Mouse (Mus musculus): ENCODE data around the gene Cfap126. TPM values are rescaled to one million over a fixed set of nuclear protein-coding genes. Genes with fewer than 3 reads are reported as not detected.

Cfap126 gene
- polyA plus RNA-seq, 1 experiment from 2014 or later: 6.6 TPM

- Histone ChIP-seq H3K27ac (no peak overlapping the region), H3K4me1 (no peaks in the 10 kb centered on the region), H3K4me2 (no peak overlapping the region), H3K9ac (no peak overlapping the region), H3K27me3 (no peaks in the 10 kb centered on the region), H3K4me3 (no peak overlapping the region), H3K9me3 (replicated peaks) (no peaks in the 10 kb centered on the region), H3K36me3 (ENCODE audit: poor library complexity, severe bottlenecking) (no peaks in the 10 kb centered on the region)
- ATAC-seq: no peak
- WGBS: 67% methylated on average over 3 of the region's 3 CpGs
These were observed 57.4 kb downstream of the Cfap126 start for GRCm38 (mm10) chr1:171171138-171171537.

- H3K4me3 ChIP-seq: no peak overlapping the region
- no peaks in the 10 kb centered on the region for H3K4me1 ChIP-seq
- no peak for ATAC-seq
- H3K36me3 ChIP-seq (ENCODE audit: poor library complexity, severe bottlenecking): no peaks in the 10 kb centered on the region
- no peak overlapping the region for H3K9ac ChIP-seq
- no peaks in the 10 kb centered on the region for H3K9me3 ChIP-seq (replicated peaks)
- H3K4me2 ChIP-seq: no peak overlapping the region
- no peaks in the 10 kb centered on the region for H3K27me3 ChIP-seq
- H3K27ac ChIP-seq: no peak overlapping the region
- 96% methylated on average over 8 of the region's 8 CpGs for WGBS
These were observed 59.1 kb downstream of the Cfap126 start for GRCm38 (mm10) chr1:171172779-171173178.

Small RNA genes within 50 kb of the gene (microRNA-seq; reads per million reads assigned to microRNA genes)
- gene Gm27552 (not detected), gene Gm27844 (not detected), gene Mir6546 (3.8 reads per million, percentile 9 among the genes with 10 or more reads in this experiment)

Other genes with a start within 250 kb of the Cfap126 start
- gene Atf6, start 246.1 kb upstream of the Cfap126 start, polyA plus RNA-seq (2015; fragmentation: Nextera tagmentation; extraction: Ambion mirVana): 6.6 and 8.2 TPM in 2 replicates
- gene Gm26620, start 228.9 kb upstream of the Cfap126 start, polyA plus RNA-seq (2015; fragmentation: Nextera tagmentation; extraction: Ambion mirVana): 0.34 TPM in 1 of 2 replicates, not detected in the other
- 28.9 and 30.0 TPM in 2 replicates for gene Dusp12, start 228.4 kb upstream of the Cfap126 start, polyA plus RNA-seq (2015; fragmentation: Nextera tagmentation; extraction: Ambion mirVana)
- 0.14 TPM in 1 of 2 replicates, not detected in the other for gene Fcrlb, start 201.0 kb upstream of the Cfap126 start, polyA plus RNA-seq (2015; fragmentation: Nextera tagmentation; extraction: Ambion mirVana)
- gene Fcrla, start 186.3 kb upstream of the Cfap126 start, polyA plus RNA-seq (2015; fragmentation: Nextera tagmentation; extraction: Ambion mirVana): not detected in 2 replicates
- 0.12 and 0.26 TPM in 2 replicates for gene Fcgr2b, start 137.4 kb upstream of the Cfap126 start, polyA plus RNA-seq (2015; fragmentation: Nextera tagmentation; extraction: Ambion mirVana)
- 0.33 TPM in 1 of 2 replicates, not detected in the other for gene Fcgr4, start 95.0 kb upstream of the Cfap126 start, polyA plus RNA-seq (2015; fragmentation: Nextera tagmentation; extraction: Ambion mirVana)
- 3.5 and 3.8 TPM in 2 replicates for gene Fcgr3, start 49.0 kb upstream of the Cfap126 start, polyA plus RNA-seq (2015; fragmentation: Nextera tagmentation; extraction: Ambion mirVana)
- gene Sdhc, start 36.7 kb downstream of the Cfap126 start, polyA plus RNA-seq (2015; fragmentation: Nextera tagmentation; extraction: Ambion mirVana): 223 and 229 TPM in 2 replicates
- gene Mpz, start 36.8 kb downstream of the Cfap126 start, polyA plus RNA-seq (2015; fragmentation: Nextera tagmentation; extraction: Ambion mirVana): 0.22 TPM in 1 of 2 replicates, not detected in the other
- gene Pcp4l1, start 82.3 kb downstream of the Cfap126 start, polyA plus RNA-seq (2015; fragmentation: Nextera tagmentation; extraction: Ambion mirVana): 6.2 and 8.8 TPM in 2 replicates
- 0.32 and 0.37 TPM in 2 replicates for gene Nr1i3, start 100.1 kb downstream of the Cfap126 start, polyA plus RNA-seq (2015; fragmentation: Nextera tagmentation; extraction: Ambion mirVana)
- 33.8 and 43.0 TPM in 2 replicates for gene Tomm40l, start 108.6 kb downstream of the Cfap126 start, polyA plus RNA-seq (2015; fragmentation: Nextera tagmentation; extraction: Ambion mirVana)
- gene Apoa2, start 111.1 kb downstream of the Cfap126 start, polyA plus RNA-seq (2015; fragmentation: Nextera tagmentation; extraction: Ambion mirVana): 2.6 and 8.3 TPM in 2 replicates
- 12.3 and 12.8 TPM in 2 replicates for gene Fcer1g, start 120.4 kb downstream of the Cfap126 start, polyA plus RNA-seq (2015; fragmentation: Nextera tagmentation; extraction: Ambion mirVana)
- gene Adamts4, start 136.5 kb downstream of the Cfap126 start, polyA plus RNA-seq (2015; fragmentation: Nextera tagmentation; extraction: Ambion mirVana): 6.9 and 7.3 TPM in 2 replicates
- 216 and 221 TPM in 2 replicates for gene Ndufs2, start 137.5 kb downstream of the Cfap126 start, polyA plus RNA-seq (2015; fragmentation: Nextera tagmentation; extraction: Ambion mirVana)
- 89.0 and 95.3 TPM in 2 replicates for gene B4galt3, start 156.4 kb downstream of the Cfap126 start, polyA plus RNA-seq (2015; fragmentation: Nextera tagmentation; extraction: Ambion mirVana)
- gene Ppox, start 167.3 kb downstream of the Cfap126 start, polyA plus RNA-seq (2015; fragmentation: Nextera tagmentation; extraction: Ambion mirVana): 50.3 and 51.0 TPM in 2 replicates
- gene Usp21, start 174.1 kb downstream of the Cfap126 start, polyA plus RNA-seq (2015; fragmentation: Nextera tagmentation; extraction: Ambion mirVana): 122 and 125 TPM in 2 replicates
- gene Ufc1, start 181.1 kb downstream of the Cfap126 start, polyA plus RNA-seq (2015; fragmentation: Nextera tagmentation; extraction: Ambion mirVana): 118 and 120 TPM in 2 replicates
- 50.9 and 54.0 TPM in 2 replicates for gene Dedd, start 215.2 kb downstream of the Cfap126 start, polyA plus RNA-seq (2015; fragmentation: Nextera tagmentation; extraction: Ambion mirVana)
- 52.9 and 56.9 TPM in 2 replicates for gene Nit1, start 231.7 kb downstream of the Cfap126 start, polyA plus RNA-seq (2015; fragmentation: Nextera tagmentation; extraction: Ambion mirVana)
- 160 and 180 TPM in 2 replicates for gene Pfdn2, start 231.8 kb downstream of the Cfap126 start, polyA plus RNA-seq (2015; fragmentation: Nextera tagmentation; extraction: Ambion mirVana)
- 3.3 and 3.8 TPM in 2 replicates for gene Klhdc9, start 246.9 kb downstream of the Cfap126 start, polyA plus RNA-seq (2015; fragmentation: Nextera tagmentation; extraction: Ambion mirVana)

Measured in forebrain, embryonic 13.5 days (tissue).